Mouse (Mus musculus) embryonic fibroblast, embryonic 13.5 days (primary cell): ENCODE results near the gene Trip10.

Experiments
- CTCF ChIP-seq: IDR thresholded peaks from 2 replicates; pipeline ENCODE4 v1.5.1; 2011; ENCODE audit warnings: mild to moderate bottlenecking, control low read depth, low read length, moderate library complexity, borderline replicate concordance; ENCODE audit not compliant: insufficient read depth
- POLR2A ChIP-seq: IDR thresholded peaks from 2 replicates; pipeline ENCODE4 v1.6.1; 2011; ENCODE audit warnings: low read depth, mild to moderate bottlenecking, control low read depth, low read length, moderate library complexity

- no peak for TF ChIP-seq CTCF
- TF ChIP-seq POLR2A, result no peak
Measured at GRCm38 (mm10) chr17:57211501-57211900, 37.8 kb upstream of the Trip10 start.
